Mouse (Mus musculus): ENCODE results near the gene Tmem214.

DNA sequence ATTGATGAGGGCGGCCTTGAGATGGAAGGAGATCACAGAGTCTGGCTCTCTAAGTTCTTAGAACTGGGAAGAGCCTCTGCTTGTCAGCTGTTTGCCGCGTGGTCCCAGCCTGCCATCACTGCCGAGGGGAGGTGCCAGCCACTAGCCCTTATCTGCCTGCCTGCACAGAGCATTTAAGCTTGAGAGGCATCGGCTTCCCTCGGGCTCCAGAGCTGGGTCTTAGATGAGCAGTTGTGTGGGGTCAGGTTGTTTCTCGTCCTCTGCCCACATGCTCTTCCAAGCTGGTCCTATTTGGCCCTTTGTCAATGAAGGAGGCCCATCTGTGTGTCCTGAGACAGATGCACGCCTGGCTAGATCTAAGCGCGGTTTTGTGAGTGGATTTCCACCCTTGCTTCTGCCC lies 42.6 kb upstream of the Tmem214 start:
- TF ChIP-seq GATA1 (IDR thresholded peaks at IDR 0.05; ENCODE audit: low read length) (no peak), TAL1 (IDR thresholded peaks at IDR 0.05; ENCODE audit: low read length) (no peak)

Measured in erythroblast, embryonic 14.5 days (primary cell).